Mouse (Mus musculus): ENCODE measurements around the gene Lpar1.

DNA sequence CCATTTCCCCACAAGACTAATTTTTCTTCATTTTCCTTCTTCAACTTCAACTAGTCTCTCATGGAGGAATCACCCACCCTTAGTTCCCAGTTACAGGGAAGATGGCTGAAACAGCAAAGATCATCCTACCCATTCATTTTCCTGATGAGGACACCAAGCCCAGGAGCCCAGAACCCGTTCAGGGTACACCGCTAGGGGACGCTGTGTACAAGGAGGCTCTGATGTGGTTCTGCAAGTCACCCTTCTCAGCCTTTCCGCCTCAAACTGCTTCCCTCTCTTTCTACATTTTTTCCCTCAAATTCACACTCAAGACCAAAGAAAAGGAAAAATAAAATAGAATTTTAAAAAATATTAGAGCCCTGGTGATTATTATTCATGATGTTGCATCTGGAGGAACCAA, 1.9 kb downstream of the Lpar1 start:
- TF ChIP-seq CTCF (IDR thresholded peaks at IDR 0.05; ENCODE audit: borderline replicate concordance, insufficient read depth, low read depth, low read length) (peak; percentile 64; the same call in 1 of the 2 replicates), POLR2A (IDR thresholded peaks at IDR 0.05; ENCODE audit: borderline replicate concordance, insufficient read depth, low read length) (no peak)

Data from cerebellum, adult 2 months (tissue).